Mouse (Mus musculus): Measurements from ENCODE around the gene Sfxn3.
A peak's percentile ranks its signal among the peaks of the same experiment; 100 is the strongest.

Sfxn3 gene

GRCm38 (mm10) chr19:45047417-45047934 lies at the start of gene Sfxn3:
Gene Sfxn3, plus strand, starts transcription at chr19:45047503.
- DNase-seq: peak; percentile 96

GRCm38 (mm10) chr19:44997786-44998185 lies 49.5 kb upstream of the Sfxn3 start:
- peak; percentile 44 for DNase-seq

- no peak for DNase-seq
These were observed 47.7 kb upstream of the Sfxn3 start for GRCm38 (mm10) chr19:44999647-45000046.

- no peak for DNase-seq
These were observed 45.0 kb upstream of the Sfxn3 start for GRCm38 (mm10) chr19:45002301-45002700.

GRCm38 (mm10) chr19:45003740-45004516 lies 43.4 kb upstream of the Sfxn3 start:
- DNase-seq: no peak

- peak; percentile 56 for DNase-seq
These were observed 41.9 kb upstream of the Sfxn3 start, which contains the start of gene Twnk for GRCm38 (mm10) chr19:45005444-45005843. Gene Twnk, plus strand, starts transcription at chr19:45005663.

GRCm38 (mm10) chr19:45005957-45006712 lies 41.2 kb upstream of the Sfxn3 start, which contains the start of gene Mrpl43:
Gene Mrpl43, minus strand, starts transcription at chr19:45006442.
- peak; percentile 96 for DNase-seq

GRCm38 (mm10) chr19:45007021-45007420 lies 40.3 kb upstream of the Sfxn3 start:
- DNase-seq: peak; percentile 64

GRCm38 (mm10) chr19:45007425-45008191 lies 39.7 kb upstream of the Sfxn3 start:
- DNase-seq: peak; percentile 67

GRCm38 (mm10) chr19:45010646-45011045 lies 36.7 kb upstream of the Sfxn3 start:
- DNase-seq: no peak

- DNase-seq: no peak
These were observed 35.1 kb upstream of the Sfxn3 start for GRCm38 (mm10) chr19:45012219-45012618.

GRCm38 (mm10) chr19:45012636-45013035 lies 34.7 kb upstream of the Sfxn3 start:
- no peak for DNase-seq

- no peak for DNase-seq
These were observed 33.6 kb upstream of the Sfxn3 start for GRCm38 (mm10) chr19:45013581-45014225.

- peak; percentile 61 for DNase-seq
These were observed 32.9 kb upstream of the Sfxn3 start, which contains the start of gene Lzts2 for GRCm38 (mm10) chr19:45014335-45014971. Gene Lzts2, plus strand, starts transcription at chr19:45014414.

- peak; percentile 83 for DNase-seq
These were observed 32.3 kb upstream of the Sfxn3 start for GRCm38 (mm10) chr19:45014981-45015402.

- DNase-seq: peak; percentile 85
These were observed 31.6 kb upstream of the Sfxn3 start for GRCm38 (mm10) chr19:45015518-45016281.

GRCm38 (mm10) chr19:45016341-45017215 lies 30.7 kb upstream of the Sfxn3 start:
- peak; percentile 88 for DNase-seq

- peak; percentile 92 for DNase-seq
These were observed 30.0 kb upstream of the Sfxn3 start for GRCm38 (mm10) chr19:45017216-45017771.

GRCm38 (mm10) chr19:45017909-45018308 lies 29.4 kb upstream of the Sfxn3 start:
- peak; percentile 87 for DNase-seq
